Mouse (Mus musculus) kidney, adult 2 months (tissue): Measurements from ENCODE around the gene Park7.
A peak's percentile ranks its signal among the peaks of the same experiment; 100 is the strongest.

Experiments used
- CTCF ChIP-seq: fragments of 200-500 bp; conservative IDR thresholded peaks from 2 replicates; pipeline ENCODE4 v1.5.1; 2011; ENCODE audit warnings: low read depth, mild to moderate bottlenecking, control low read depth, low read length, moderate library complexity, mixed read lengths; ENCODE audit not compliant: insufficient read depth, insufficient read length
- POLR2A ChIP-seq: fragments of 200-500 bp; IDR thresholded peaks from one replicate; pipeline ENCODE4 v1.6.1; 2011; ENCODE audit warnings: low read depth, low read length, control low read depth

GRCm38 (mm10) chr4:150866494-150866893 is 47.7 kb downstream of the Park7 start:
- TF ChIP-seq CTCF (0 out of 2 replicates have a peak, but pooled peaks have one; percentile 0), POLR2A (no peak)
